Mouse (Mus musculus) cortical plate, adult 2 months (tissue): ENCODE results near the gene Rlf.

Source experiments
- CTCF ChIP-seq: fragments of 200-500 bp; IDR thresholded peaks from 2 replicates; pipeline ENCODE4 v1.5.1; 2011; ENCODE audit warnings: mild to moderate bottlenecking, control low read depth, low read length; ENCODE audit not compliant: insufficient read depth; ENCODE audit errors: extremely low read depth
- POLR2A ChIP-seq: fragments of 200-500 bp; IDR thresholded peaks from 2 replicates; pipeline ENCODE4 v1.6.1; 2011; ENCODE audit warnings: mild to moderate bottlenecking, low read length, control low read depth; ENCODE audit not compliant: insufficient read depth; ENCODE audit errors: extremely low read depth

- TF ChIP-seq POLR2A = no peak
- no peak for TF ChIP-seq CTCF
Observed at GRCm38 (mm10) chr4:121216216-121216615, 1.3 kb upstream of the Rlf start.
